Mouse (Mus musculus) small intestine, adult 2 months (tissue): ENCODE results near the gene Papss2. TPM values are rescaled to one million over a fixed set of nuclear protein-coding genes. Genes with fewer than 3 reads are reported as not detected.
"Not testable (repeated sequence)": the region's sequence is repeated elsewhere in the genome, so short reads cannot be mapped to it uniquely, and the experiment has no call there.

Experiments used
- H3K27ac ChIP-seq: fragments of 200-500 bp; 2 replicates; pipeline ENCODE4 v1.5.1; 2012; ENCODE audit warnings: low read depth, low read length, control low read depth, inconsistent platforms; ENCODE audit not compliant: insufficient read depth
- H3K27me3 ChIP-seq: fragments of 200-500 bp; 2 replicates; pipeline ENCODE4 v1.6.1; 2012; ENCODE audit warnings: mild to moderate bottlenecking, moderate library complexity, low read length, inconsistent platforms; ENCODE audit not compliant: control insufficient read depth, insufficient read depth
- H3K36me3 ChIP-seq: fragments of 200-500 bp; 2 replicates; pipeline ENCODE4 v1.6.1; 2012; ENCODE audit warnings: mild to moderate bottlenecking, low read length, control low read depth, inconsistent platforms; ENCODE audit not compliant: control insufficient read depth, insufficient read depth
- H3K4me1 ChIP-seq: fragments of 200-500 bp; 2 replicates; pipeline ENCODE4 v1.6.1; 2012; ENCODE audit warnings: low read length, inconsistent platforms, mixed read lengths; ENCODE audit not compliant: control insufficient read depth, insufficient read depth, insufficient read length
- H3K4me3 ChIP-seq: fragments of 200-500 bp; 2 replicates; pipeline ENCODE4 v1.5.1; 2012; ENCODE audit warnings: low read depth, mild to moderate bottlenecking, control low read depth, inconsistent platforms, low read length, moderate library complexity
- CTCF ChIP-seq: fragments of 200-500 bp; IDR thresholded peaks from 2 replicates; pipeline ENCODE4 v1.5.1; 2012; ENCODE audit warnings: low read depth, mild to moderate bottlenecking, control low read depth, inconsistent platforms, low read length, moderate library complexity, mixed read lengths; ENCODE audit not compliant: insufficient replicate concordance, insufficient read length; ENCODE audit errors: extremely low read depth
- POLR2A ChIP-seq: fragments of 200-500 bp; IDR thresholded peaks from 2 replicates; pipeline ENCODE4 v1.6.1; 2012; ENCODE audit warnings: low read depth, mild to moderate bottlenecking, control low read depth, inconsistent platforms, low read length, moderate library complexity
- WGBS: fragments of 180-500 bp; shearing (Covaris S2); methylation state at CpG from one replicate; pipeline ENCODE4 v1.1.7; 2018; 5-methylcytosine and 5-hydroxymethylcytosine counted together
- polyA plus RNA-seq: library from polyadenylated mRNA; depleted of rRNA; stranded (reverse); fragments of >200 nt; gene quantifications from 2 replicates; pipeline ENCODE4 v1.2.3, GENCODE M21; 2012

Gene Papss2
- polyA plus RNA-seq, 1 experiment, result 24.3 TPM

DNA sequence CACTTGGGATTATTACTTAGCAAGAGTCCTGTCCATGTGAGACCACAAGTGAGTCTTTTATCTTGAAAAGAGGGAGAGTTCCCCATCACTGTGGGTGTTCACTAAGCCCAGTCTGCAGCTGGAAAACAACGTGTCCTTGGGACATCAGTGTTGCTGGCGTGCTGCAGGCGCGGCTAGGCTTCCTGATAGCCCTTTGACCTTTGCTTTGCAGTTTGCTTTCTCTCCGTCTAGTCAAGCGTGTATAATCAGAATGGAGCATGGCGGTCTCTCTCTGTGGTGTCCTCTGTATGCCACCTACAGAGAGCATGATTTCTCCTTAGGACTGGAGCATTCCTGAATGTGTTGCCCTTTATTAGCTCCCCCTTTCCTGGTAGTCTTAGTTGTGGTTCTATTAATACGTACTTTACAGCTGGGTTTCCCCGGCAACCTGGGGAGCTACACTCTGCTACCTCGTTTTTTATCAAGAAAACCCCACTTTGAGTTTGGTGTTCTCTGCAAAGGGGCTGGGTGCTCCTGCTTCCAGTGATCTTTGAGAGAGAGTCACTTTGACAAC lies 52.5 kb downstream of the Papss2 start:
- H3K36me3 ChIP-seq, result peaks cover 13% of the 10 kb centered on the region
- TF ChIP-seq CTCF, result no peak
- no peak for TF ChIP-seq POLR2A
- 28% methylated on average over 10 of the region's 10 CpGs for WGBS

DNA sequence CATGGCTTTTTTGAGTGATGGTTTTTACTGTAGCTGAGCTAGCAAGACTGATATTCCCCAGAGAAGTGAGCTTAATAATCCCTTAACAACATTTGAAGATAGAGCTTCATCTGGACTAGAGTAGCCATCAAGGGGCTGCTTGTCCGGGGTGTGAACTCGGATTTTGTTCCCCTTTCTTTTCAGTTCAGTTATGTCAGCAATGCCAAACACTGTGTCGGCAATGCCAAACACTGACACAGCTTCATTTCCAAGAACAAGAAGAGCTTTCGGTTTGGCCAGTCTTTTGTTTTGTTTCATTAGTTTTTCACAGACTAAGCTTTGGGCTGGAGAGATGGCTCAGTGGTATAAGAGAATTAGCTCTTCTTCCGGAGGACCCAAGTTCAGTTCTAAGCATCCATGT lies 55.5 kb downstream of the Papss2 start:
- Histone ChIP-seq H3K4me1 (no peaks in the 10 kb centered on the region), H3K27ac (no peak overlapping the region), H3K27me3 (no peaks in the 10 kb centered on the region), H3K4me3 (no peak overlapping the region), H3K36me3 (peaks cover 12% of the 10 kb centered on the region; the same call in 1 of the 2 replicates)
- TF ChIP-seq POLR2A, result no peak
- TF ChIP-seq CTCF, result no peak
- 88% methylated on average over 5 of the region's 5 CpGs for WGBS

More for the DNA sequence above, 52.5 kb downstream of the Papss2 start:
- no peak overlapping the region for H3K4me3 ChIP-seq
- H3K27ac ChIP-seq, result no peak overlapping the region
- no peaks in the 10 kb centered on the region for H3K4me1 ChIP-seq
- H3K27me3 ChIP-seq, result no peaks in the 10 kb centered on the region

DNA sequence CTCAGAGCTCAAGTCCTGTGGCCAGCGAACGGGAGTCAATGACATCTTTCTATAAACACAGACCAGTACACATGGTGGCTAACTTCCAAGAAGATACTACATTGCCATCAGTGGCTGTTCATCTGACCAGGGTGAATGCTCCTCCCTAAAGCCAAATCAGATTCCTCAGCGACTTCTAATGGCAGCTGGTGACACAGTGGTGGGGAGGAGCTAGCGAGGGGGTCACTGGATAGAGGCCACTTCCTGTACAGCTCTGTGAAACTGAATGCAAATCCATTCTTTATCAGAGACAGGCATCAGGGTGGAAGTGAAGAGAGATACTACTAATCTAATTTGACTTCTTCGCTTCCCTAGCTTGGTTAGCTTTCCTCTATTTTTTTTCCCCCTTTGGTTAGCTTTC lies 57.5 kb downstream of the Papss2 start:
- Histone ChIP-seq H3K36me3 (peaks cover 11% of the 10 kb centered on the region; the same call in 1 of the 2 replicates), H3K27me3 (no peaks in the 10 kb centered on the region), H3K4me3 (no peak overlapping the region), H3K4me1 (peaks cover 2% of the 10 kb centered on the region; the same call in 1 of the 2 replicates), H3K27ac (no peak overlapping the region)
- 79% methylated on average over 5 of the region's 5 CpGs for WGBS
- TF ChIP-seq POLR2A (no peak), CTCF (no peak)

DNA sequence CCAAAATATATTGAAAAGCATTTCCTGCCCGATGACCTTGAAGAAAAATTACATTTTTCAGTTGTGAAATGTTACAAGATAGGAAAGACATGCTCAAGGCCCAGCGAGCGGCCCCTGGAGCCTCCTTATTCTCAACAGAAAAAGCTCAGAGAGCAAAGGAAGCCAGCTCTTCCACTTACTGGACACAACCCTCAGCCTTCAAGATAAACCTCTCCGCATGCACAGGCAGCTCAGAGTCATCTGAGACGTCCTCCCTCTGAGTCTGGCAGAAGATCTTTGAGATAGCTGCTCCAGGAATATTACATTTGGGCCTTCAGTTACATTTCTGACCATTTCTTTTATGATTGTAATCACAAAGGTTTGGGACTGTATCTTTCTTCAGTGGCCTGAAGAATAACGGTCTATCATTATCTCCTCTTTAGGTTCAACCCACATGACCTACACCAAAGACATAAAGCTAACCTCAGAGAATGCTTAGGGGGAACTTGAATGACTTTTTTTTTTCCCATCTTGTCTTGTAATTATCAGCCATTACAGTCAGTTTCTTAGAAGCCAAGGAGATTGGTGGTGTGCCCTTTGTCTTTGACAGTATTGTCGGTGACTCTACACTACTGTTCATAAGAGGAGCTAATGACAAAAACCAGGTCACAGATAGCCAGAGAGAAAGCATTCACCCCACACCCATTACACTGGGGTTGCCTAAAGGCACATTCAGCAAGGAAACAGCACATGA lies 58.2 kb downstream of the Papss2 start:
- H3K27me3 ChIP-seq, result no peaks in the 10 kb centered on the region
- H3K4me1 ChIP-seq, result peaks cover 2% of the 10 kb centered on the region; the same call in 1 of the 2 replicates
- H3K27ac ChIP-seq, result no peak overlapping the region
- H3K4me3 ChIP-seq, result no peak overlapping the region
- TF ChIP-seq CTCF (no peak), POLR2A (no peak)
- 88% methylated on average over 7 of the region's 7 CpGs for WGBS
- H3K36me3 ChIP-seq, result peaks cover 13% of the 10 kb centered on the region; the same call in 1 of the 2 replicates

DNA sequence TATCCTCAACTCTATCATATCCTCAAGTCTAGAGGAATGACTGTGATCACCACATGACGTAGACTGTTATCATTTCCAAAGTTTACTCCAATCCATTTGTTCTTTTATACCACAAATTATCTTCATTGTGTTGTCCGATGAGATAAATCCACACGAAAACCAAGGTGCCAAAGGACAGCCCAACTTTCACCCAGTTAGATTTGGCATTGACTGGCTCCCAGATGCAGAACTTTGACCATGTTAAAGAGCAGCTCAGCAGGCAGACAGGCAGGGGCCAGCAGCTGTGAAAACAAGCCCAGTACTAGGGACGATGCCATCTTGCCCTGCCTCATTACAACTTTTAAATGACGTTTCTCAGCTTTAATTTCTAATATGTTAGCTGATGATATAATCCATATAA lies 63.8 kb downstream of the Papss2 start:
- no peak overlapping the region for H3K4me3 ChIP-seq
- WGBS, result 37% methylated on average over 5 of the region's 5 CpGs
- TF ChIP-seq CTCF (no peak), POLR2A (no peak)
- H3K4me1 ChIP-seq, result peaks cover 5% of the 10 kb centered on the region; the same call in 1 of the 2 replicates
- no peak overlapping the region for H3K27ac ChIP-seq
- peaks cover 19% of the 10 kb centered on the region for H3K36me3 ChIP-seq
- H3K27me3 ChIP-seq, result no peaks in the 10 kb centered on the region

DNA sequence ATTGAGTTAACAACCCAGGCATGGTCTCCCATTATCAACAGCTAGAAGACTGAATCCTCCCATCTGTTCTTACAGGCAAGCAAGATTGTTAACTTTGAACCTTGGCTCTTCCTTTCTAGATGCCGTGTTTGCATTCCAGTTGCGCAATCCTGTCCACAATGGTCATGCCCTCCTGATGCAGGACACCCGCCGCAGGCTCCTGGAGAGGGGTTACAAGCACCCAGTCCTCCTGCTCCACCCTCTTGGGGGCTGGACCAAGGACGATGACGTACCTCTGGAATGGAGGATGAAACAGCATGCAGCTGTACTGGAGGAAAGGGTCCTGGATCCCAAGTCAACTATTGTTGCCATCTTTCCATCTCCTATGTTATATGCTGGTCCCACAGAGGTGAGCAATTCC lies 67.3 kb downstream of the Papss2 start:
- Histone ChIP-seq H3K4me3 (no peak overlapping the region), H3K27me3 (no peaks in the 10 kb centered on the region), H3K27ac (no peak overlapping the region), H3K4me1 (peaks cover 4% of the 10 kb centered on the region; the same call in 1 of the 2 replicates), H3K36me3 (peaks cover 35% of the 10 kb centered on the region)
- TF ChIP-seq POLR2A, result no peak
- WGBS, result 28% methylated on average over 6 of the region's 6 CpGs

DNA sequence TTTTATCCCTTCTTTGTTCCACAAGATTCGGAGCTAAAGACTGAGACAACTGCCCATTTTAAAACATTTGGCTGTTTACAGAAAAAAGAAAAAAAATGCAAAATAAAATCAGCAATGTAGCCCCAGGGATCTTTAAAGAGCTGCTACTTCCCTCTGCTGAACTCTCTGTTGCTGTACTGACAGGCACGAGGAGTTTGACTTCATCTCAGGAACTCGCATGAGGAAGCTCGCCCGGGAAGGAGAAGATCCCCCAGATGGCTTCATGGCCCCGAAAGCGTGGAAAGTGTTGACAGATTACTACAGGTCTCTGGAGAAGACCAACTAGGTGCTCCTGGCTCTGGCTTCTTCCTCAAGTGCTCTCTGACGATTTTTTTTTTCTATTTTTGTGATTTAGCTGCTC lies 69.7 kb downstream of the Papss2 start:
- TF ChIP-seq POLR2A (no peak), CTCF (no peak)
- WGBS, result 86% methylated on average over 8 of the region's 8 CpGs
- Histone ChIP-seq H3K27ac (no peak overlapping the region), H3K4me1 (peaks cover 4% of the 10 kb centered on the region; the same call in 1 of the 2 replicates), H3K36me3 (peaks cover 34% of the 10 kb centered on the region), H3K27me3 (no peaks in the 10 kb centered on the region), H3K4me3 (no peak overlapping the region)

DNA sequence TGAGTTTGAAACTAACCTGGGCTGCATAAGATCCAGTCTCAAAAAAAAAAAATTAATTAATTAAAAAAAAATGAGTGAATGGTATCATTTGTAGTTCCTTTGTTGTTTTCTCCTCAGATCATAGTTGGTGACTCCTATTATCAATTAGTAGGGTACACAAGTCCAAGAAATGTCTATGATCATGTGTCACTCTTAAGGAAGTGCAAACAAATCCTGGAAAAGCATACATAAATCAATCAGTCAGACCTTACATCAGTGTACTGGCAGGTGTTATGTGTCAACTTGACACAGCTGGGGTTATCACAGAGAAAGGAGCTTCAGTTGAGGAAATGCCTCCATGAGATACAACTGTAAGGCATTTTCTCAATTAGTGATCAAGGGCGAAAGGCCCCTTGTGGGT lies 72.2 kb downstream of the Papss2 start:
- not testable (repeated sequence) for H3K4me3 ChIP-seq, H3K27ac ChIP-seq, H3K27me3 ChIP-seq, H3K4me1 ChIP-seq
- 51% methylated on average over 1 of the region's 1 CpGs for WGBS
- peaks cover 33% of the 10 kb centered on the region for H3K36me3 ChIP-seq
